Mouse (Mus musculus) heart, embryonic 14.5 days (tissue): Measurements from ENCODE around the gene Ppp1r3e. TPM values are rescaled to one million over a fixed set of nuclear protein-coding genes. Genes with fewer than 3 reads are reported as not detected.

Source experiments
- ATAC-seq: fragments of 200-750 bp; cut with Nextera tagmentation; 2 replicates; pipeline ENCODE4 v1.8.0; 2017; ENCODE audit warnings: low read depth, moderate TSS enrichment; ENCODE audit not compliant: insufficient number of reproducible peaks, insufficient read depth, low FRiP score
- H3K27ac ChIP-seq, 2 experiments: fragments of 200-500 bp in 1 of 2; fragments of 300-500 bp in 1 of 2; sonication (generic) in 1 of 2; replicated peaks in 1 of 2; 2 replicates each; pipeline ENCODE4 v1.5.1; 2012 to 2014; ENCODE audit warnings: low read depth in 2 of 2, low read length in 2 of 2, control low read depth in 1 of 2, mild to moderate bottlenecking in 1 of 2, mixed read lengths in 1 of 2; ENCODE audit not compliant: control insufficient read depth in 1 of 2, insufficient read depth in 1 of 2
- H3K27me3 ChIP-seq: fragments of 300-500 bp; sonication (generic); 2 replicates; pipeline ENCODE4 v1.6.1; 2014; ENCODE audit warnings: mild to moderate bottlenecking, low read length, control low read depth; ENCODE audit not compliant: control insufficient read depth, insufficient read depth
- H3K36me3 ChIP-seq: fragments of 300-500 bp; sonication (generic); 2 replicates; pipeline ENCODE4 v1.6.1; 2014; ENCODE audit warnings: mild to moderate bottlenecking, control low read depth, low read length, mixed read lengths; ENCODE audit not compliant: control insufficient read depth, insufficient read depth
- H3K4me1 ChIP-seq, 2 experiments: fragments of 200-500 bp in 1 of 2; fragments of 300-500 bp in 1 of 2; sonication (generic) in 1 of 2; 2 replicates each; pipeline ENCODE4 v1.6.1; 2012 to 2014; ENCODE audit warnings: low read length in 2 of 2, control low read depth in 1 of 2, mixed read lengths in 1 of 2; ENCODE audit not compliant: control insufficient read depth in 2 of 2, insufficient read depth in 2 of 2
- H3K4me2 ChIP-seq: fragments of 300-500 bp; sonication (generic); 2 replicates; pipeline ENCODE4 v1.6.1; 2014; ENCODE audit warnings: mild to moderate bottlenecking, low read length
- H3K4me3 ChIP-seq, 2 experiments: fragments of 200-500 bp in 1 of 2; fragments of 300-500 bp in 1 of 2; sonication (generic) in 1 of 2; 2 replicates each; pipeline ENCODE4 v1.5.1; 2012 to 2014; ENCODE audit warnings: low read length in 2 of 2, mild to moderate bottlenecking in 2 of 2, control low read depth in 1 of 2, low read depth in 1 of 2, moderate library complexity in 1 of 2; ENCODE audit not compliant: control insufficient read depth in 1 of 2, insufficient read depth in 1 of 2
- H3K9ac ChIP-seq: fragments of 300-500 bp; sonication (generic); 2 replicates; pipeline ENCODE4 v1.6.1; 2014; ENCODE audit warnings: mild to moderate bottlenecking, low read length
- H3K9me3 ChIP-seq: fragments of 300-500 bp; sonication (generic); 2 replicates; pipeline ENCODE4 v1.6.1; 2016; ENCODE audit warnings: low read length, control low read depth; ENCODE audit not compliant: control insufficient read depth
- WGBS: fragments of 180-500 bp; shearing (Covaris S2); extraction: QIAGEN DNeasy Blood & Tissue Kit; methylation state at CpG from one replicate; pipeline ENCODE4 v1.1.7; 2014; 5-methylcytosine and 5-hydroxymethylcytosine counted together
- polyA plus RNA-seq: library from polyadenylated mRNA; unstranded; fragments of >200 nt; fragmentation: Nextera tagmentation; extraction: Ambion mirVana; gene quantifications from 2 replicates; pipeline ENCODE4 v1.2.1, GENCODE M21; 2014

The Ppp1r3e gene
- polyA plus RNA-seq, 1 experiment from 2014 or later = 1.7 TPM

GRCm38 (mm10) chr14:54864313-54865036, 12.9 kb downstream of the Ppp1r3e start:
- no peaks in the 10 kb centered on the region for H3K9me3 ChIP-seq
- H3K27me3 ChIP-seq = no peaks in the 10 kb centered on the region
- ATAC-seq = no peak
- H3K36me3 ChIP-seq = no peaks in the 10 kb centered on the region
- 14% methylated on average over 21 of the region's 21 CpGs for WGBS
- peaks cover 2 to 5% of the 10 kb centered on the region in 2 experiments; a peak in 2 of 4 replicates for H3K4me1 ChIP-seq
- peak overlapping the region; percentile 95 for H3K9ac ChIP-seq
- peak overlapping the region; percentile 92 to 97 for H3K4me3 ChIP-seq
- H3K27ac ChIP-seq = peak overlapping the region; percentile 34 to 62
- peak overlapping the region; percentile 78 for H3K4me2 ChIP-seq

- Histone ChIP-seq H3K36me3 (no peaks in the 10 kb centered on the region), H3K4me1 (peaks cover 2 to 5% of the 10 kb centered on the region in 2 experiments; a peak in 2 of 4 replicates), H3K27ac (peak overlapping the region; percentile 62 to 64), H3K9me3 (no peaks in the 10 kb centered on the region), H3K4me3 (peak overlapping the region; percentile 92 to 97), H3K27me3 (no peaks in the 10 kb centered on the region), H3K4me2 (peak overlapping the region; percentile 78), H3K9ac (peak overlapping the region; percentile 95)
- peak; percentile 99 for ATAC-seq
- under 1% methylated on average over 56 of the region's 56 CpGs for WGBS
Observed at GRCm38 (mm10) chr14:54863501-54864312, 13.6 kb downstream of the Ppp1r3e start.

GRCm38 (mm10) chr14:54860511-54860910, 16.8 kb downstream of the Ppp1r3e start:
- Histone ChIP-seq H3K9ac (no peak overlapping the region), H3K4me1 (peaks cover 2 to 5% of the 10 kb centered on the region in 2 experiments; a peak in 2 of 4 replicates), H3K4me2 (no peak overlapping the region), H3K36me3 (peaks cover 24% of the 10 kb centered on the region), H3K27me3 (no peaks in the 10 kb centered on the region), H3K27ac (no peak overlapping the region), H3K9me3 (no peaks in the 10 kb centered on the region), H3K4me3 (no peak overlapping the region)
- 45% methylated on average over 2 of the region's 2 CpGs for WGBS
- ATAC-seq = no peak

- Histone ChIP-seq H3K27me3 (no peaks in the 10 kb centered on the region), H3K9me3 (no peaks in the 10 kb centered on the region), H3K4me2 (no peak overlapping the region), H3K4me3 (no peak overlapping the region), H3K9ac (no peak overlapping the region), H3K4me1 (no peaks in the 10 kb centered on the region), H3K36me3 (peaks cover 32% of the 10 kb centered on the region), H3K27ac (no peak overlapping the region)
- WGBS = 85% methylated on average over 9 of the region's 9 CpGs
- no peak for ATAC-seq
Observed at GRCm38 (mm10) chr14:54857891-54858290, 19.5 kb downstream of the Ppp1r3e start.

- Histone ChIP-seq H3K27me3 (no peaks in the 10 kb centered on the region), H3K9ac (no peak overlapping the region), H3K27ac (no peak overlapping the region), H3K4me2 (no peak overlapping the region), H3K4me3 (no peak overlapping the region), H3K9me3 (no peaks in the 10 kb centered on the region), H3K36me3 (peaks cover 32% of the 10 kb centered on the region), H3K4me1 (no peaks in the 10 kb centered on the region)
- ATAC-seq = no peak
- WGBS = 76% methylated on average over 7 of the region's 7 CpGs
Observed at GRCm38 (mm10) chr14:54856703-54857102, 20.6 kb downstream of the Ppp1r3e start.

- no peak overlapping the region for H3K9ac ChIP-seq
- WGBS = 92% methylated on average over 3 of the region's 3 CpGs
- H3K4me1 ChIP-seq = no peaks in the 10 kb centered on the region
- no peak overlapping the region for H3K4me2 ChIP-seq
- no peak for ATAC-seq
- no peak overlapping the region for H3K27ac ChIP-seq
- peaks cover 32% of the 10 kb centered on the region for H3K36me3 ChIP-seq
- no peaks in the 10 kb centered on the region for H3K9me3 ChIP-seq
- H3K4me3 ChIP-seq = no peak overlapping the region
- no peaks in the 10 kb centered on the region for H3K27me3 ChIP-seq
Observed at GRCm38 (mm10) chr14:54855726-54856125, 21.6 kb downstream of the Ppp1r3e start.

- ATAC-seq = no peak
- Histone ChIP-seq H3K9ac (0 out of 2 replicates have a peak overlapping the region, but pooled peaks have one; percentile 14), H3K4me2 (no peak overlapping the region), H3K4me1 (no peaks in the 10 kb centered on the region), H3K9me3 (no peaks in the 10 kb centered on the region), H3K27me3 (0 out of 2 replicates have a peak, but pooled peaks cover 7% of the 10 kb centered on the region), H3K27ac (no peak overlapping the region), H3K36me3 (no peaks in the 10 kb centered on the region), H3K4me3 (no peak overlapping the region)
- WGBS = 3% methylated on average over 4 of the region's 4 CpGs
Observed at GRCm38 (mm10) chr14:54843461-54843860, 33.9 kb downstream of the Ppp1r3e start.
